Mouse (Mus musculus): ENCODE results near the gene Hsd17b3.
A peak's percentile ranks its signal among the peaks of the same experiment; 100 is the strongest.

Hsd17b3 gene

GRCm38 (mm10) chr13:64089130-64089529 lies at the start of gene Hsd17b3:
Hsd17b3 (minus strand) TSS chr13:64089230.
- DNase-seq: no peak

- DNase-seq: peak; percentile 72
Observed at GRCm38 (mm10) chr13:64129616-64130375, 40.8 kb upstream of the Hsd17b3 start.

GRCm38 (mm10) chr13:64128858-64129615 lies 40.0 kb upstream of the Hsd17b3 start, which contains the start of gene Slc35d2:
Slc35d2 (minus strand) TSS chr13:64129368.
- peak; percentile 84 for DNase-seq

GRCm38 (mm10) chr13:64126316-64126715 lies 37.3 kb upstream of the Hsd17b3 start:
- no peak for DNase-seq

- no peak for DNase-seq
Observed at GRCm38 (mm10) chr13:64124886-64125285, 35.9 kb upstream of the Hsd17b3 start.

GRCm38 (mm10) chr13:64123491-64124188 lies 34.6 kb upstream of the Hsd17b3 start:
- DNase-seq: no peak

- no peak for DNase-seq
Observed at GRCm38 (mm10) chr13:64120760-64121159, 31.7 kb upstream of the Hsd17b3 start.

- no peak for DNase-seq
Observed at GRCm38 (mm10) chr13:64117442-64117841, 28.4 kb upstream of the Hsd17b3 start.

GRCm38 (mm10) chr13:64110421-64110820 lies 21.4 kb upstream of the Hsd17b3 start:
- DNase-seq: no peak

GRCm38 (mm10) chr13:64108381-64108850 lies 19.4 kb upstream of the Hsd17b3 start:
- DNase-seq: peak; percentile 33

- DNase-seq: peak; percentile 36
Observed at GRCm38 (mm10) chr13:64107535-64107934, 18.5 kb upstream of the Hsd17b3 start.

- DNase-seq: no peak
Observed at GRCm38 (mm10) chr13:64107105-64107504, 18.1 kb upstream of the Hsd17b3 start.

GRCm38 (mm10) chr13:64105690-64106089 lies 16.7 kb upstream of the Hsd17b3 start:
- DNase-seq: no peak

- DNase-seq: peak; percentile 64
Observed at GRCm38 (mm10) chr13:64100186-64100585, 11.2 kb upstream of the Hsd17b3 start.

- peak; percentile 48 for DNase-seq
Observed at GRCm38 (mm10) chr13:64098992-64099391, 10.0 kb upstream of the Hsd17b3 start.

GRCm38 (mm10) chr13:64093341-64093740 lies 4.3 kb upstream of the Hsd17b3 start:
- peak; percentile 87 for DNase-seq

- no peak for DNase-seq
Observed at GRCm38 (mm10) chr13:64092752-64093151, 3.7 kb upstream of the Hsd17b3 start.

GRCm38 (mm10) chr13:64092141-64092540 lies 3.1 kb upstream of the Hsd17b3 start:
- no peak for DNase-seq

- DNase-seq: no peak
Observed at GRCm38 (mm10) chr13:64091006-64091405, 2.0 kb upstream of the Hsd17b3 start.

- no peak for DNase-seq
Observed at GRCm38 (mm10) chr13:64090278-64090677, 1.2 kb upstream of the Hsd17b3 start.

GRCm38 (mm10) chr13:64088057-64088456 lies 973 bp downstream of the Hsd17b3 start:
- DNase-seq: no peak

GRCm38 (mm10) chr13:64086036-64086435 lies 3.0 kb downstream of the Hsd17b3 start:
- no peak for DNase-seq

GRCm38 (mm10) chr13:64083331-64083730 lies 5.7 kb downstream of the Hsd17b3 start:
- no peak for DNase-seq
